Mouse (Mus musculus): ENCODE data around the gene Zc3h6. TPM values are rescaled to one million over a fixed set of nuclear protein-coding genes. Genes with fewer than 3 reads are reported as not detected.
A peak's percentile ranks its signal among the peaks of the same experiment; 100 is the strongest.
"Not testable (repeated sequence)": the region's sequence is repeated elsewhere in the genome, so short reads cannot be mapped to it uniquely, and the experiment has no call there.

Gene Zc3h6
- polyA plus RNA-seq, 1 experiment from 2014 or later = 1.5 TPM

- H3K9ac ChIP-seq (ENCODE audit: low read length); H3K4me1 ChIP-seq (ENCODE audit: control insufficient read depth, insufficient read depth, low read length); H3K9me3 ChIP-seq (replicated peaks; ENCODE audit: control insufficient read depth, low read length); H3K27ac ChIP-seq (ENCODE audit: low read length); H3K4me2 ChIP-seq (ENCODE audit: low read depth, low read length); H3K36me3 ChIP-seq (ENCODE audit: control insufficient read depth, insufficient read depth, low read length); H3K27me3 ChIP-seq (ENCODE audit: control insufficient read depth, insufficient read depth, low read length); ATAC-seq (ENCODE audit: insufficient read depth, low FRiP score); H3K4me3 ChIP-seq (replicated peaks; ENCODE audit: low read length): not testable (repeated sequence)
- WGBS = 76% methylated on average over 2 of the region's 2 CpGs
Measured at GRCm38 (mm10) chr2:129008867-129009266, 41.7 kb downstream of the Zc3h6 start.

DNA sequence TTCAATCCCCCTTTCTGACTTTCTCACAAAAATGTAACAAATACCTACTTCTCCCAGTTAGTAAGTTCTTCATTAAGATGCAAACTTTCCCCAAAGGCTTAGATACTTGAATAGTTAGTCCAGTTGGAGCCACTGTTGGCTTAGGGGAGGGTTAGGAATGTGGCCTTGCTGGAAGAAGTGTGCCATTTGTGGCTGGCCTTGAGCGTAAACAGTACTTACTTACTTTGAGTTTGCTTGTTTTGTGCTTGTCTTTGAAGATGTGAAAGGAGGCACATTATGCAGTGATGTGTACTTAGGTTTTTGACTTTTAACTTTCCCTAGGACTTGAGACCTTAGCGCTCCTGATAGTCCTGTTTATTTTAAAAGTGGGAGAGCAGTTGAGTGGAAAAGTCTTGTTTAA, 52.9 kb downstream of the Zc3h6 start:
- WGBS = 31% methylated on average over 2 of the region's 2 CpGs

GRCm38 (mm10) chr2:129024820-129025219, 57.6 kb downstream of the Zc3h6 start:
- no peaks in the 10 kb centered on the region for H3K9me3 ChIP-seq (replicated peaks; ENCODE audit: control insufficient read depth, low read length)
- H3K4me3 ChIP-seq (replicated peaks; ENCODE audit: low read length) = no peak overlapping the region
- H3K4me1 ChIP-seq (ENCODE audit: control insufficient read depth, insufficient read depth, low read length) = no peaks in the 10 kb centered on the region
- H3K27me3 ChIP-seq (ENCODE audit: control insufficient read depth, insufficient read depth, low read length) = no peaks in the 10 kb centered on the region
- H3K36me3 ChIP-seq (ENCODE audit: control insufficient read depth, insufficient read depth, low read length) = no peaks in the 10 kb centered on the region
- H3K9ac ChIP-seq (ENCODE audit: low read length) = no peak overlapping the region
- WGBS = 73% methylated on average over 9 of the region's 9 CpGs
- no peak for ATAC-seq (ENCODE audit: insufficient read depth, low FRiP score)
- no peak overlapping the region for H3K4me2 ChIP-seq (ENCODE audit: low read depth, low read length)
- no peak overlapping the region for H3K27ac ChIP-seq (ENCODE audit: low read length)

More for the DNA sequence above, 52.9 kb downstream of the Zc3h6 start:
- Histone ChIP-seq H3K9ac (ENCODE audit: low read length) (no peak overlapping the region), H3K4me3 (replicated peaks; ENCODE audit: low read length) (no peak overlapping the region), H3K36me3 (ENCODE audit: control insufficient read depth, insufficient read depth, low read length) (no peaks in the 10 kb centered on the region), H3K9me3 (replicated peaks; ENCODE audit: control insufficient read depth, low read length) (no peaks in the 10 kb centered on the region), H3K27me3 (ENCODE audit: control insufficient read depth, insufficient read depth, low read length) (no peaks in the 10 kb centered on the region), H3K4me1 (ENCODE audit: control insufficient read depth, insufficient read depth, low read length) (no peaks in the 10 kb centered on the region), H3K27ac (ENCODE audit: low read length) (no peak overlapping the region), H3K4me2 (ENCODE audit: low read depth, low read length) (no peak overlapping the region)
- ATAC-seq (ENCODE audit: insufficient read depth, low FRiP score) = no peak

- Histone ChIP-seq H3K4me1 (ENCODE audit: control insufficient read depth, insufficient read depth, low read length) (peaks cover 5% of the 10 kb centered on the region), H3K36me3 (ENCODE audit: control insufficient read depth, insufficient read depth, low read length) (no peaks in the 10 kb centered on the region), H3K27ac (ENCODE audit: low read length) (no peak overlapping the region), H3K27me3 (ENCODE audit: control insufficient read depth, insufficient read depth, low read length) (peaks cover 23% of the 10 kb centered on the region), H3K4me3 (replicated peaks; ENCODE audit: low read length) (no peak overlapping the region), H3K9me3 (replicated peaks; ENCODE audit: control insufficient read depth, low read length) (no peaks in the 10 kb centered on the region), H3K9ac (ENCODE audit: low read length) (no peak overlapping the region), H3K4me2 (ENCODE audit: low read depth, low read length) (no peak overlapping the region)
- ATAC-seq (ENCODE audit: insufficient read depth, low FRiP score) = no peak
- WGBS = 78% methylated on average over 5 of the region's 5 CpGs
Measured at GRCm38 (mm10) chr2:129035381-129035780, 68.2 kb downstream of the Zc3h6 start.

DNA sequence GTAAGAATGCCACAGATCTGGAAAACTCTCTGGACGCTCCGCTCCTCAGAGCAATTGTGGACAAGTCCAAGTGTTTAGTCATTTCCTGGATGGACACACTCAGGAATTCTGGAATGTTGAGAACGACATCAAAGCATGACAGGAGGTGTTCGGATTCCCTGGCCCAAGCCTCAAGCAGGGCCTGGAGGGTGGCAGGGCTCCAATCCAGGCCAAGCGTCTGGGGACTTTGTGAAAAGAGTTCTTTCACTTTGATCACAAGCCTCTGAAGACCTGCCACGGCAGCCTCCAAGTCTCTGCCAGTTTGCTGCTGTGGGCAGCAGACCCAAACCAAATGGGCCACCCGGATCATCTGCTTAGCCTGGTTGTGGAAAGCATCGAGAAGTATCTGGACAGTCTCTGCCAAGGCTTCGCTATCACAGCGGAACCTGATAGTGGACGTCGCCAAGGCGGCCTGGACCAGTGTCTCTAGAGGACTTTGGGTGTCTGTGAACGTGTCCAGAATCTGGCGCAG, 71.3 kb downstream of the Zc3h6 start:
- Histone ChIP-seq H3K4me1 (ENCODE audit: control insufficient read depth, insufficient read depth, low read length) (peaks cover 5% of the 10 kb centered on the region), H3K36me3 (ENCODE audit: control insufficient read depth, insufficient read depth, low read length) (no peaks in the 10 kb centered on the region), H3K27ac (ENCODE audit: low read length) (no peak overlapping the region), H3K27me3 (ENCODE audit: control insufficient read depth, insufficient read depth, low read length) (peaks cover 23% of the 10 kb centered on the region), H3K4me2 (ENCODE audit: low read depth, low read length) (peak overlapping the region; percentile 81), H3K9ac (ENCODE audit: low read length) (peak overlapping the region; percentile 64), H3K4me3 (replicated peaks; ENCODE audit: low read length) (peak overlapping the region; percentile 43), H3K9me3 (replicated peaks; ENCODE audit: control insufficient read depth, low read length) (no peaks in the 10 kb centered on the region)
- WGBS = 31% methylated on average over 15 of the region's 15 CpGs
- ATAC-seq (ENCODE audit: insufficient read depth, low FRiP score) = no peak

GRCm38 (mm10) chr2:129038937-129039631, 71.9 kb downstream of the Zc3h6 start:
- peak overlapping the region; percentile 43 for H3K4me3 ChIP-seq (replicated peaks; ENCODE audit: low read length)
- 3% methylated on average over 62 of the region's 62 CpGs for WGBS
- H3K27ac ChIP-seq (ENCODE audit: low read length) = no peak overlapping the region
- H3K9ac ChIP-seq (ENCODE audit: low read length) = peak overlapping the region; percentile 64
- H3K9me3 ChIP-seq (replicated peaks; ENCODE audit: control insufficient read depth, low read length) = no peaks in the 10 kb centered on the region
- H3K4me2 ChIP-seq (ENCODE audit: low read depth, low read length) = peak overlapping the region; percentile 81
- H3K4me1 ChIP-seq (ENCODE audit: control insufficient read depth, insufficient read depth, low read length) = peaks cover 5% of the 10 kb centered on the region
- peaks cover 23% of the 10 kb centered on the region for H3K27me3 ChIP-seq (ENCODE audit: control insufficient read depth, insufficient read depth, low read length)
- no peaks in the 10 kb centered on the region for H3K36me3 ChIP-seq (ENCODE audit: control insufficient read depth, insufficient read depth, low read length)
- no peak for ATAC-seq (ENCODE audit: insufficient read depth, low FRiP score)

- H3K27me3 ChIP-seq (ENCODE audit: control insufficient read depth, insufficient read depth, low read length) = peaks cover 23% of the 10 kb centered on the region
- H3K9ac ChIP-seq (ENCODE audit: low read length) = no peak overlapping the region
- H3K4me2 ChIP-seq (ENCODE audit: low read depth, low read length) = no peak overlapping the region
- peaks cover 5% of the 10 kb centered on the region for H3K4me1 ChIP-seq (ENCODE audit: control insufficient read depth, insufficient read depth, low read length)
- no peak overlapping the region for H3K27ac ChIP-seq (ENCODE audit: low read length)
- WGBS = 31% methylated on average over 6 of the region's 6 CpGs
- no peak overlapping the region for H3K4me3 ChIP-seq (replicated peaks; ENCODE audit: low read length)
- ATAC-seq (ENCODE audit: insufficient read depth, low FRiP score) = no peak
- H3K9me3 ChIP-seq (replicated peaks; ENCODE audit: control insufficient read depth, low read length) = no peaks in the 10 kb centered on the region
- no peaks in the 10 kb centered on the region for H3K36me3 ChIP-seq (ENCODE audit: control insufficient read depth, insufficient read depth, low read length)
Measured at GRCm38 (mm10) chr2:129040567-129040966, 73.4 kb downstream of the Zc3h6 start.

- Histone ChIP-seq H3K9ac (ENCODE audit: low read length) (no peak overlapping the region), H3K4me2 (ENCODE audit: low read depth, low read length) (no peak overlapping the region), H3K27me3 (ENCODE audit: control insufficient read depth, insufficient read depth, low read length) (no peaks in the 10 kb centered on the region), H3K4me3 (replicated peaks; ENCODE audit: low read length) (no peak overlapping the region), H3K27ac (ENCODE audit: low read length) (peak overlapping the region; percentile 58; the same call in 1 of the 2 replicates), H3K4me1 (ENCODE audit: control insufficient read depth, insufficient read depth, low read length) (peaks cover 8% of the 10 kb centered on the region; the same call in 1 of the 2 replicates), H3K36me3 (ENCODE audit: control insufficient read depth, insufficient read depth, low read length) (no peaks in the 10 kb centered on the region), H3K9me3 (replicated peaks; ENCODE audit: control insufficient read depth, low read length) (no peaks in the 10 kb centered on the region)
- WGBS = 47% methylated on average over 6 of the region's 6 CpGs
- ATAC-seq (ENCODE audit: insufficient read depth, low FRiP score) = peak; percentile 71; the same call in 1 of the 2 replicates
Measured at GRCm38 (mm10) chr2:129046172-129046845, 79.1 kb downstream of the Zc3h6 start.

GRCm38 (mm10) chr2:129046846-129047196, 79.6 kb downstream of the Zc3h6 start:
- Histone ChIP-seq H3K4me1 (ENCODE audit: control insufficient read depth, insufficient read depth, low read length) (peaks cover 8% of the 10 kb centered on the region; the same call in 1 of the 2 replicates), H3K27me3 (ENCODE audit: control insufficient read depth, insufficient read depth, low read length) (no peaks in the 10 kb centered on the region), H3K4me2 (ENCODE audit: low read depth, low read length) (no peak overlapping the region), H3K36me3 (ENCODE audit: control insufficient read depth, insufficient read depth, low read length) (no peaks in the 10 kb centered on the region), H3K4me3 (replicated peaks; ENCODE audit: low read length) (no peak overlapping the region), H3K27ac (ENCODE audit: low read length) (peak overlapping the region; percentile 58; the same call in 1 of the 2 replicates), H3K9ac (ENCODE audit: low read length) (no peak overlapping the region), H3K9me3 (replicated peaks; ENCODE audit: control insufficient read depth, low read length) (no peaks in the 10 kb centered on the region)
- no peak; the same call in 1 of the 2 replicates for ATAC-seq (ENCODE audit: insufficient read depth, low FRiP score)
- WGBS = 66% methylated on average over 4 of the region's 4 CpGs
